Mouse (Mus musculus) ES-Bruce4 (cell line): Measurements from ENCODE around the gene Trim14.

Experiments used
- CTCF ChIP-seq: IDR thresholded peaks from one replicate; pipeline ENCODE4 v1.8.1; 2011; ENCODE audit warnings: low read depth, low read length
- EP300 ChIP-seq: IDR thresholded peaks from 2 replicates; pipeline ENCODE4 v1.6.1; 2011; ENCODE audit warnings: low read depth, low read length; ENCODE audit not compliant: insufficient read depth
- POLR2A ChIP-seq: IDR thresholded peaks from one replicate; pipeline ENCODE4 v1.8.1; 2011; ENCODE audit warnings: low read length; ENCODE audit not compliant: insufficient read depth

- TF ChIP-seq CTCF: no peak
- no peak for TF ChIP-seq POLR2A
- no peak for TF ChIP-seq EP300
These were observed 14.5 kb downstream of the Trim14 start for GRCm38 (mm10) chr4:46521457-46521856.
